Mouse (Mus musculus) stomach, postnatal 0 days (tissue): Measurements from ENCODE around the gene Ecm2.

Experiments
- CTCF ChIP-seq: IDR thresholded peaks from 2 replicates; pipeline ENCODE4 v1.5.1; 2016; ENCODE audit warnings: antibody characterized with exemption, low read depth, mild to moderate bottlenecking, moderate library complexity
- EP300 ChIP-seq: optimal IDR thresholded peaks from 2 replicates; pipeline ENCODE3; 2016; ENCODE audit warnings: antibody characterized with exemption

GRCm38 (mm10) chr13:49526235-49526634 is 21.6 kb downstream of the Ecm2 start:
- TF ChIP-seq CTCF: no peak
- no peak for TF ChIP-seq EP300
